Mouse (Mus musculus) induced T-regulatory cell, adult 2 months (primary cell): Measurements from ENCODE around the gene Sorcs2.
A peak's percentile ranks its signal among the peaks of the same experiment; 100 is the strongest.

Experiments used
- DNase-seq: peaks from one replicate; pipeline ENCODE4 v3.0.0-alpha.2; 2012; ENCODE audit warnings: low read depth

Gene Sorcs2

DNA sequence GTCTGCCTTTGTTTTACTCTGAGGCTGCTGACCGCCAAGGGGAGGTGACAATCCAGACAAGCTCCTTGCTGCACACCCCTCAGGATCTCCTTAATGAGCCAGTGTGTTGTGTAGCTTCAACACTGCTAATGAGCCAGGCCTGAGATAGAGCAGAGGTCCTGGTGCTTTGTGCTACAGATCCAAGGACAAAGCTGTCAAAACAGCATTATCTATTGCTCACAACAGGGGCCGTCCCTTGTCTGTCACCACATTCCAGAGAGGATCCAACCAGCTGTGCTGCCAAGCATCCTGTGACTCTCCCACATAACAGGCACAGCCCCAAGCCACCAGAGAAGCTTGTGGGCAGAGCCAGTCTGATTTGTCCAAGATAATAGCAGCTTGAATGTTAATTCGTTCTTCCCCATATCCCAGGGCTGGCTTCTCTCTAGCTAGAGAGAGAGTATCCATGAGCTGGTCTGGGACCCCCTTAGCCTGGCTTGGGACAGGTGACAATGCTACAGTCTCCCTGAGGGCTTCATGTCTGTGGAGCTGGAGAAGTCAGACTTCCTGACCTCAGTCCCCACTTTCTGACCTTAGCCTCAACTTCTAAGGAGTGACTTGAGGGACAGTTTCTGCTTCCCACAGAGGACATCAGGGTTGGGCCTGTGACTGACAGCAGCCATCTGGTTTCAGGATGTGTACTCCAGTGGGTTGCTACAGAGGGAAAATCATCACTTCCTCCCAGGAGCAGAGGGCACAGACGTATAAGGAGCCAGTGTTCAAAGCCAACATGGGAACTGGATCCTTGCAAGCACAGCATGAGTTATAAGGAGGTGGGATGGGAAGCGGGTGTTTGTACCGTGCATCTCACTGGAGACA lies 328.2 kb downstream of the Sorcs2 start:
- DNase-seq = no peak

DNA sequence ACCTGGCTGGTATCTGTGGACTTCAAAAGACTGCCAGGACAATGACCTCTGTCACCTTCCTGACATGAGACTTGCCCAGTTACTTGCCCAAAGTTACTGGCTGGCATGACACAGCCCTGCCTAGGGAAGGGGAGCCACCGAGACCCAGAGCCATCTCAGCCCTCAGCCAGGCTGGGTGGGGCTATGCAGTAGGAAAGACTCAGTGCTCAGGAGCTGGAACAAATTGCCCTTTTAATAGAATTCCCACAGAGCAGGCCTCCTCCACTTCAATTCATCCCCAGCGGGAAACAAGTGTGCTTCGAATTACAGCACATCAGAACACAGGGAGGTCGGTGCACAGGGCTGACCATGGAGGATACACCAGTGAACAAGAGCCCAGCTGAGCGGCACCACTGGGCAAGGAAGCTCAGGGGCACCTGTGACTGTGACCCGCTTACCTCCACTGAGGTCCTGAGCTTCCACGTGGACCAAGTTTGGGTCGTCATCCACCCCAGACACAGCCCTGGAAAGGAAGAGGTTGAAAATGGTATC lies 330.2 kb downstream of the Sorcs2 start:
- no peak for DNase-seq

DNA sequence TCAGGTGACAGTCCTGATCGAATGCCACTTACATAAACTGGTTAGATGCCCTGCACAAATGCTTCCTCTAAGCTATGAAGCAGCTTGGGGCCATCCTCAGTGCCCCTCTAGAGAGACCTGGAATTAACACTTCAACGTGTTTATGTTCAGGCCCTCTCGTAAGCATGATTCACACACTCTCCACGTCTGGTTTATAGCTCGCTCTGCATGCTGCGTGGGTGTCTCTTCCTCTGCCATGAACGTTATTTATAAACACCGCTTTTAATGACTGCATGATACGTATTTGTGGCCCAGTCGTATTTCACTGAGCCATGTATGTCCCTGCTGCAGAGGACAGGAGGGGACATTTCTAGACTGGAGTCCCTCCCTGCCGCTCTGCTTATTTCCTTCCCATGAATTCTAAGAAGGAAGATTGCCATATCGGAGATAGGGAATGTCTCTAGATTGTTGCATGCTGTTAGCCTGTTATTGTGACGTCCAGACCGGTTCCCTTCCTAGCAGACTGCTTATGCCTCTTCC lies 340.1 kb downstream of the Sorcs2 start:
- no peak for DNase-seq

DNA sequence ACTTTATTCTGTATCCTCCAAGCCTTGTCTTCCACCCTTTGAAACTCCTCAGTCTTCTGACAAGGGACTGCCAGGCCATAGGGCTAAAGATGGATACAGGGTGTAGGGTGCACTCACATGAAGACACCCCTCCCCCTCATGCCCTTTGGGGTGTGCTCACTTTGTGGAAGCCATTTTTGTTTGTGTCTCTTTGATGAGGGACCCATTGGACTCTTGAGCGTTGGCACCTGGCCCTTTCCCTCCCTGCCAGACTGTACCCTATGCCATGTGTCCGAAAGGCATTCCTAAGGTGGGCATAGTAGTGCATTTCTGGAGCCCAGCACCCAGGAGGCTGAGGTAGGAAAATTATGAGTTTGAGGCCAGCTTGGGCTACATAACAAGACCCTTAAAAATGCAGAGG lies 341.0 kb downstream of the Sorcs2 start:
- DNase-seq = no peak

DNA sequence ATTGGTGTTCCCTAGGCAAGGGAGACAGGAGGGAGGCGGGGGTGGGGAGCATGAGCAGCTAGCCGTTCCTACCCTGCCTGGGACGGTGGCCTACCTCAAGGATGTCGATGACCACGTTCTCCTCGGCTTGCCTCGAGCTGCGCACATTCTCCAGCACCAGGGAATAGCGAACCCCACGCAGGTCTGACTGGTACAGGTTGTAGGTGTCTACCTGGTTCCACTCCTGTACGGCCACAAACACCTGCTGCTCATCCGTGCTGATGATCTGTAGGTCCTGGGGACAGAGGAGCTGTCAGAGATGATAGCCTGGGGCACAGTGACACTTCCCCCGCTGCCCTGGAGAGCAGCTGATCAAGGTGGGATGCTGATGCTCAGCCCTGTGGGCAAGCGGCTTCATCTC lies 342.1 kb downstream of the Sorcs2 start:
- DNase-seq = no peak

DNA sequence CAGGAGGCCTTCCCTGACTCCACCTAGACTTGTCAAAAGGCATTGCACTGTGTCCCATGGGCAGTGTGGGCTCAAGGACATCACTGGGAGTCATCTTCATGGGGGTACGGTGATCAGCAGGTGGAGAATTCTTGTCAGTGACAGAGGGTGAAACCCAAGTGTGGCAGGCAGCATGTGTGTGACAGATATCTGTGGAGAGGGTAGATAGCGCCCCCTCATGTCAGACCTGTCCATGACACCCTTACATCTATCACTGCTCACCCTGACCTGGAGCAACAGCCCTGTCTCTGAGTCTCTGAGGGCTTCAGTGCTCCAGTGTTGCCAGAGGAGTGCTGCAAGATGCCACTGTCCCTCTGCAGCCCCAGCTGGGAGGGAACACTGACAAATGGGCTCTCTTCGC lies 343.4 kb downstream of the Sorcs2 start:
- peak; percentile 7 for DNase-seq

DNA sequence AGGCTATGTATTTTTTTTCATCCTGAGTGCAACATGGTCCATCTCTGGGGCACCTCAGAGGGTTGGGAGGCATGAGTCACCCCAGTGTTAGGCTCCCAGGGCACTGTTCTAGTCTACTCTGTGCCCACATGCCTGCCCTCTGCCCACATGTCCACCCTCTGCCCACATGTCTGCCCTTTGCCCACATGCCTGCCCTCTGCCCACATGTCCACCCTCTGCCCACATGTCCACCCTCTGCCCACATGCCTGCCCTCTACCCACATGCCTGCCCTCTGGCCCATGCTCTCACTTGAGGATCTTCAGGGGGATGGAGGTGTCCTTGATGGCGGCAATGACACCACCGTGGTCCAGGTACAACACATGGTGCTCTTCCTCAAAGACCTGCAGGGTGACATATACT lies 354.8 kb downstream of the Sorcs2 start:
- no peak for DNase-seq

DNA sequence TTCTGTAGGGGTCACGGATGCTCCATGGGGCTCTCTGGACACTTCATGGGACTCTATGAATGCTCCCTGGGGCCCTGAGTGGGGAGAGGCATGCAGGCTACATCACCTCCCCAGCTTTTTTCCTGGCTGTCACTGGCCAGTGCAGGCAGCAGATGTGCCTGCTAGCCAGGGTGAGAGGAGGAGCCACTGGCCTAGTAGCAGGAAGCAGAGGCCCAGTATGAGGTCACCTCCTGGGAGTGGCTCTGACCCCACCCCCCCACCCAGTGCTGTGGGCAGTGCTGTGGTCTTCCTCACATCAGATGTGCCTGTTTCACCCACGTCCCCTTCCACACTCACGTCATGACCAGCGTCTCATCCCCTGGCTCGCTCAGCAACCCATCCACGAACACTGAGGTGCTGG lies 356.2 kb downstream of the Sorcs2 start:
- DNase-seq = no peak

DNA sequence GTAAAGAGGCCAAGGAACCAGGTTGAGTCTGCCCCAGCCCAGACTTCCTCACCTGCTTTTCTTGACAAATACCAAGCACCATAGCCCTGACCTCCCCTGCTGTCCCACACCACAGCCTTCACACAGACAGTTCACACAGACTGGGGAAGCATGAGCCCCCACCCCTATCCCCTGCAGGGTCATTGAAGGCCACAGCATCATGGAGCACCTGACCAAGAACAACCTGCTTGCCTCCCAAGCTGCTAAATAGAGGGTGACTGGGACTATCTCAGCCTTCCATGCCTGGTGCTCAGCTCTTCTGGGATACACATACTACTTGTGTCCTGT lies 356.7 kb downstream of the Sorcs2 start:
- no peak for DNase-seq

DNA sequence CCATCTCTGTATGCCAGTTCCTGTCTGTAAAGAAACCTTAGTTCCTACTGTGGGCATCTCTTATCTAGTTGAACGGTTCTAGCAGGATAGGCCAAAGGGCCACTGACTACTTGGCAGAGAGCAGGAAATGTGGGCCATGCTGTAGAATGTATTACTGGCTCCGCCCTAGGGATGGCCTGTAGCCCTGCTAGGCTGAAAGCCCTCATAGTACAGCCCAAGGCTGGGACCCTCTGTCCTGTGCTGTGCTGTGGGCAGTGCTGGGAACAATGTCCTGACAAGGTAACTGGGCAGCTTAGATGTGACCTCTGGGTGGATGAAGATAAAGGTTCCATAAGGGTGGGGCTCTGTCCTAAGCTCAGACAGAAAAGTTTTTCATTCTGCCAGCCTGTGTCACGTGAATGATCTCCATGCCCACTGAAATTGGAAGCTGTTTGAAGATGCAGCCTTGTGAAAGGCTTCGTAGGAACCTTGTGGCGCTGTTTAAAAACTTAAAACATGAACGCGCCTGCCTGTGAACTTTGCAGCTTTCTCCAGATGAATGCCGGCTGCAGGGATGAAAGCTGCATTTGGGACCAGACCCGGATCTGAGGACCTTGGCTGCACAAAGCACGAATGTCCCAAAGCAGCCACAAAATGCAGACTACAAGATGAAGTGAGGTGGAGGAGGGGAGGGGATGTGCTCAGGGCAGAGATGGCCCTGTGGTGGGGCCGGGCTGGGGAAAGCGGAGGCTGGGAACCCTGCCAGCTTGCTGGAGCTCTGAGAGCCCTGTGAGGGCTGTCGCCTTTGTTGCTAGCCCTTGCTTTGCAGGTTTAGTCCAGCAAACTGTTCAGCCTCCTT lies 357.3 kb downstream of the Sorcs2 start:
- DNase-seq = no peak

DNA sequence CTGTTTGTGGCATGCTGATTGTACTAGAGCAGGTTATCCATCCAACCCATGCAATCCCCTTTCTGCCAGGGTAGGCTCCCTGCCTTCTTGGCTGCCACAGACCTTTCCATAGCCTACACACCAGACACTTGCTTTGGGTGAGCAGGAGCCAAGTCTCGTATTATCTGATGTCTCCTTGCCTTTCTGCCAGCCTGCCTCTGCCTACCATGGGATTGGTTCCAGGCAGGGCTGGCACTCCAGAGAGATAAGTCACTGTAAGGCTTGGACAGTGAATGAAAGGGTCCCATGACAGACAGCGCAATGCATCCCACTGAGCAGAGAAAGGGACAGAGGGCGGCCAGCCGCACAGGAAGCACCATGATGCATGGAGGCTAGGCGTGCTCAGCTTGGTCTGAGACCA lies 358.3 kb downstream of the Sorcs2 start:
- DNase-seq = no peak

DNA sequence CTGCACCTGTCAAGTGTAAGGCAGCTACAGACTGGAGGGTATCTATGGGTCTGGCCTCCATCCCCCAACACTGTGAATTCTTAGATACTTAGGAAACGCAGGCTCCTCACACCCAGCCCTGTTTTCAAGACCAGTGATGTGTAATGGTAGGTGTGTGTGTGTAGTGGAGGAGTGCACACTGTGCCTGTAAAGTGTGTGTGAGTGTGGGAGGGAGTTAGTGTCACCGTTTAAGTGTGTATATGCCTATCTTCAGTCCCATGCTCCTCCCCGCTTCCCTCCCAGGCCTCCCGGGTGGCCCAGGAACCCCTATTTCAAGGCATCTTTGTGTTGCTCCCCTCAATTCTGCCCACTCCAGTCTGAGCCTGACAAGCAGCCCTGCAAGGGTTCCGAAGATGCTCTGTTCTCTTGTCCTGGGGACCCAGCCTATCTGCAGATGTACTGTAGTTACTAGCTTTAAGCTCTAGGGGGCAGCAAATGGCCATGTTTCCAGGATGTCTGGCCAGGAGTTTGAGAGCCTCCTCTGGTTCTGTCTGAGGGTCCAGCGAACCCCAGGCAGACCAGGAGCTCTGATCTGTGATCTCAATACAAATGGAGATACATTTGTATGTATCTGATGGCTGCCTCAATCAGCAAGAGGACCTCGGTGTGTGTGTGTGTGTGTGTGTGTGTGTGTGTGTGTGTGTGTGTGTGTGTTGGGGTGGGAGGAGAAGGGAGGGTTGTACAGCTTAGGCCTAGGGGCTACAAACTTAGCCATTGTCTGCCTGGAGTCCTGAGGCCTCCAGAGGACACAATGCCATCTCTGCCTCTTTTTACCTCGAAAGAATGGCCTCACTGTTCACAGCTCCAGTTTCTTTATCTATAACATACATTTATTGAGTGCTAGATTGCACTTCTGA lies 364.2 kb downstream of the Sorcs2 start:
- peak; percentile 73 for DNase-seq

DNA sequence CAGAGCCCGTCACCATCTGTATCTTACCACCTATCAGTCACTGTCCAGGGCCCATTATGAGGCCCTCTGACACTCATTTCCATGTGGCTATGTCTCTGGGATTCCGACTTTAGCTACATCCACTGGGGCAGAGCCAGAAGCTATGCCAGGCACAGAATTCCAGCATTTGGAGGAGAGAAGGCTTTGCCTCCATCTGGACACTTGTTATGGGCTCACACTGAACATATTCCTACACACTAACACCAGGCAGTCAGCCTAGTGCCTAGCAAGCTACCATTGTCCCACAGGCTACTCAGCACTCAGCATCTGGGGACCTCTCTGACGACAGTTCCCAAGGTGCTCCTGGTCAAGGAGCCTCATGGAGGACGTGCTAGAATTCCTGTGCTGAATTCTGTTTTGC lies 372.9 kb downstream of the Sorcs2 start:
- no peak for DNase-seq

DNA sequence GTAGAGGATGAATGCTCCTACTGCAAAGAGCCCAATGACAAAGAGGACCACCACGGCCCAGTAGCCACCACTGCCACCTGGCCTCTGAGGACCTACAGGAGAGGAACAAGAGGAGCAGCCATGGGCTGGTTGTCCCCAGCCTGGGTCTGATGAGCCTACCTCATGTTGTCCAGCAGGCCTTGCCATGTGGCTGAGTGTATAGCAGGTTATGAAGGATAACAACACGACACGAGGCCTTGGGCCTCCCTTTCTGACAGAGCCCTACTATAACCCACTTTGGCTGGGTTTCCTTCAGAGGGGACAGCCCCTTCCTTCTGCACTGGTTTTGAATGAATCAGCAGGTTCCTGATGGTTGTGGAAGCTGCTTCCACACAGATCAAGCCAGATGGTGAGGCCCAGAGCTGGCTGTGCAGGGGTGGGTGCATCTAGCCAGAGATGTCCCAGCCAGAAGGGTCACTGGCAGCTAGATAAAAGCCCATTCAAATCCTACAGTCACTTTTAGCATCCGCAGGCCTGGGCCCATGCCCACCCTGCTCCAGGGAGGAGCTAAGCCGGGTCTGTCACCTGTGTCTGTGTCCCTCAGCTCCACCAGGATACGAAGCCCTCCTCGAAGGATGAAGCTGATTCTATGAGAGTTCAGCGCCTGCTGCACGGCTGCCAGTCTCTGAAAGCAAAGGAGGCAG lies 373.8 kb downstream of the Sorcs2 start:
- no peak for DNase-seq

DNA sequence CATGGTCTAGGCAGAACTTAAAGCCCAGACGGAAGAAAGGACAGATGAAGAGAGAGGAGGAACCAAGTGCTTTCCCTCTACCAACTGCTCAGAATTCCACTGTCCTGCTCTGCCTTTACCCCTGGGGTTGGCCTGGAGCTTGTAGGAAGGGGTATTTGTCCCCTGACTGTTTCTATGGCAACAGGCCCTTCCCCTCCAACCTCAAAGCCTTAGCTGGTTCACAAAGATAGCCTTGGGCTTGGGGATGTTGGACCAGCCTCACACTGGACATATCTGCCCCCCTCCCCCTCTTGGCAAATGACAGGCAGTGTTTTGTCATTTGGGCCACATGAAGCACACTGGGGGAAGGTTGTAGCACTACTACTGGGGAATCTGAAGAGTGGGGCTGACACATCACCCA lies 375.6 kb downstream of the Sorcs2 start:
- DNase-seq = no peak

DNA sequence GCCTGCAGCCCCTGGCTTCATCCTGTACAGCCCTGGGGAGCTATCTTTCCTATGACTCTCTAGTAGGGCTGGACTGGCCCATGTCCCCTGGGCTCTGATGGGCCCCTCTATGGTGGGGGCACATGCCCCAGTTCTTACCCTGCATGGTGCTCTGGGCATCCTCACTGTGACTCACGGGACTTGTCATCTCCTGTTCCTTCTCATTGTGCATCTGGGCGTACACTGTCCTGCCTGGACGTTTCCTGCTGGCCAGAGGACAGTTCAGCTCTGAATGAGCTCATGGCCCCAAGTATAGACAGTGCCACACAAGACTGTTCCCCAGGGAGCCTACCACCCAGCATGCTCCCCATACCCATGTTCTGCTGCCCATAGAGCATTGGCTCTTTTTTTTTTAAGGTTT lies 376.8 kb downstream of the Sorcs2 start:
- no peak for DNase-seq

DNA sequence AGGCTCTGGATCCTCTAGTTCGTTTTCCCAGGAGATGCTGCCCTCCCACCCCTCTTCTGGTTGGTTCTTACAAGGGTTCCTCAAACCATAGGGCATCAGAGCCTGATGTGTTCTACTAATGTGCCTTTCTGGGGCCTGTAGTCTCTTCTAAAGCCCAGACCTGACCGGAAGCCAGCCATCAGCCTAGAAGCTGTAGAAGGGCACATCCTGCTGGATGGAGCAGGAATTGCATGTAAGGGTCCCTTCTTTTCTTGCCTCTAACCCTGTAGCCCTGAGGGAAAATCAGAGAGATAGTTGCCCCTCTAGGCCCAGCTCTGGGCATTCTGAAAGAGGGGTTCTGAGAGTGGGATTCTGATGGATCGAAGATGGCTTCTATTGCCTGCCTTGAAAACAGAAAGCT lies 379.6 kb downstream of the Sorcs2 start:
- peak; percentile 68 for DNase-seq

DNA sequence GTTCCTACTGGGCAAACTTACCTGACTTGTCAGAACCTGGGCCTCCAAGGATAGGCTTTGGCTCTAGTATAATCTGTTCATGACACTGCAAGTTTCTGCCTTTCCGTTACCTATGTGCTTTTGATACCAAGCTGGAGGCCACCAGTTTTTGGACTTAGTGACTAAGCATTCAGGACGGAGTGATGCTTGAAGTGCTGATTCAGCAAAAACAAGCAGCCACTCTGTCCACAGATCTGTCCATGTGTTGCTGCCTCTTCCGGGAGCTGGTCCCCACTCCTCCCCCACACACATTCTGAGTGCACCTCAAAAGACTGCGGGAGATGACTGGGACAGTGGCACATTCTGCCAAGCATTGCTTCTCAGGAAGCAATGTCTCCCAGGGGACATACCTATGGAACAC lies 388.5 kb downstream of the Sorcs2 start:
- DNase-seq = no peak

DNA sequence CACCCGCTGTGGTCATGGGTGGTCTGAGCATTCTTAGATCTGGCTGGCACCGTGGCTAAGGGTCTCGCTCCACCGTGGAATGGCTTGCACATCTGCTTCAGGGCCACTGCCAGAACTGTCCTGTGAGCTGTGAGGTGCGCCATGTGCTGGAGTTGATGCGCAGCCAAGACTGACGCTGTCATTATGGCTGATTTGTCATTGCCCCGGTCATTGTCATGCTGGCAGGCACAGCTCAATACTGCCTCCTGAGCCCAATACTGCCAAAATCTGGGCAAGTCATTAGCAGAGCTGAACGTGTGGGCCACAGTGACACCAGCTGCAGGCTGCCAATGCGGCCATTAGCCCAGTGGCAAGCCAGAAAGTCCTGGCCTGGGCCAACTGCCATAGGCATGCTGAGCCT lies 390.3 kb downstream of the Sorcs2 start:
- DNase-seq = no peak

DNA sequence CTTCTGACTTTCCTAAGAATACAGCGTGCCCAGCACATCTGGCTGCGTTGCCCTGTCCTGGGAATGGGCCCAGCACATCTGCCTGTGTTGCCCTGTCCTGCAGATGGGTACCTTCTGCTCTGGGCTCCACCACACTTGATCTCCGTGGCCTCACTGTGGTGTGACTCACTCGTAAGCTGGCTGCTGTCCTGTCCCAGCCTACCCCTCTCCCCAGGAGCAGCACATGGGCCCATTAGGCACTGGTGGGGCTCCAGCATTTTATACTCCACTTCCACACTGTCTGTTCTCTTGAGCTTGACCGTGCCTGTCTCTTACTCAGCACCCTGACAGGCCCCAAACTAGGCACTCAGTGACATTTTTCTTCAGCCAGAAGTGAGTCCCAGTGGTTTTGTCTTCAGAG lies 391.4 kb downstream of the Sorcs2 start:
- no peak for DNase-seq

DNA sequence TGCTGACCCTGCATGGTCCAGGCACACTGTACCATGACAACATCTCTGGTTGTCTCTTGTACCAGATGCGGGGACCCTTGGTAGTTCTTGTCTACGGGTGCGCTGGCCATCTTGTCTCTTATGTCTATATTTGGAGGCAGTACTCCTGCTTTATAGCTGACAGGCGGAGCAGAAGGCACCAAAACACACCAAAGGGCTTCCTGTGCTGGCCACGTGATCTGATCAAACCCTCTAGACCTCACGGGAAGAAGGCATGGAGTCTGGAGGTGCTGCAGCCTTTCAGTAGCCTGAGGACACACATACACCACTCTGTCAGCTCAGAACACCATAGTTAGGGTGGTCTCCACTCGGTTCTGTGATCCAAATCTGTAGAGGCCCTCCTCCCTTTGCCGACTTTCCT lies 391.8 kb downstream of the Sorcs2 start:
- DNase-seq = peak; percentile 30
